Mouse (Mus musculus) heart, postnatal 4 days (tissue): ENCODE results near the gene Mcidas. TPM values are rescaled to one million over a fixed set of nuclear protein-coding genes. Genes with fewer than 3 reads are reported as not detected.

Experiments used
- DNase-seq: peaks from one replicate; pipeline ENCODE4 v3.0.0; 2021
- total RNA-seq, 2 experiments: library from RNA; stranded (reverse); gene quantifications; 2 replicates each; pipeline ENCODE4 v1.2.3; 2021

Mcidas gene
- not detected for total RNA-seq

DNA sequence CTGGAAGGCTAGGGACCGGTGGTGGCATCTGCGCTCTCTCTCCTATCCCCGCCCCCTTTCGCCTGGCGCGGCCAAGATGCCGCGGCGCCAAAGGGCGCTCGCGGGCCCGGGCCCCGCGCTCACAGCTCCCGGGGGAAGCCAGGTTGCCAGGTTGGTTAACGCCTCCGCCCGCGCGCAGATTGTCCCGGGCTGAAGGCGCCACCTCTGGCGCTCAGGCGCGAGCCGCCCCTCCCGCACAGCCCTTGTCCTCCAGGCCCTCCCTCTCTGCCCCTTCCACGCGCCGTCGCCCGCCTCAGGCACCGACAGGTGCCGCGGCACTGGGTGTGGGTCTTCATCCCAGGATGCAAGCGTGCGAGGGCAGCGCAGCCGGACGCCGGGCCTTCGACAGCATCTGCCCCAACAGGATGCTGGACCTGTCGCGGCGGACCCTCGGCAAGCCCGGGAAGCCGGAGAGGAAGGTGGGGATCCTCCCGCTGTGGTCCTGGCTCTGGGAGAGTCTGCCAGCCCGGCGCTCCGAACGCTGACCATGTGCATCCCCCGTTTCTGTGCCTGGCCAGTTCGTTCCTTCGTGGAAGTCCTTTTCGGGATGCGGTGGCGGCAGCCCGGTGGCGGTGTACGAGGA lies at the start of gene Mcidas:
Mcidas (plus strand) TSS at position 315 of the 622 bp plus-strand sequence.
- DNase-seq, result peak; percentile 13

DNA sequence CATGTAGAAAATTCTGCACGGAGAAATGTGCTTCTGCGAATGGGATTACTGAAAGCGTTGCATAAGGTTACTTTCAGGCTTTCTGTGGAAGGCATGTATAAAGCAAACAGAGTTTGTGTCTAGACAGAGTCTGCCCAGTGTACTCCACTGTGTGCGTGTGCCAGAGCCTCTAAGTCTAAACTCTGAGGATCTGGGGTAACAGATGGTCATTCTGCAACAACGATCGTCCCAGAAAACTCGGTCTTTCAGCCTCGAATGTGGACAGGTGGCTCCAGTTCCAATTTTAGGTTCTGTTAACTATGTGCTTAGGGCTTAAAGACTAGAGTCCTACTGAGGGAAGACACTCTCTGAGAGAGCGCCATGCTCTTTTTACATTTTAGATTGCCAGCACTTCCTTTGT lies 48.3 kb upstream of the Mcidas start:
- DNase-seq, result no peak

DNA sequence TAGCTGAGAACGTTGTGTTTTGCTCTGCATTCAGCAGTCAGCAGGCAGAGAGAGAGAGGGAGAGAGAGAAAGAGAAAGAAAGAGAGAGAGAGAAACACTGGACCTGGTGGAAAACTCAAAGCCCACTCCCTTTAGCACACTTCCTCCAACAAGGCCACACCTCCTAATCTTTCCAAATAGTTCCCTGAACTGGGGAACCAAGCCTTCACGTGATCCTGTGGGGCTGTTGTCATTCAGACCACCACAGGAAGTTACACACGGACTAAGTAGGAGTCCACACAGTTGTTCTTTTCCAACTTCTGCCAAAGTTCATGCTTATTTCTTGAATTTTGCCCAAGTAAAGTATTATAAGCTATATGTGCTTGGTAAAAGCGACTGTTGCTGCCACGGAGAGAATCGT lies 47.7 kb upstream of the Mcidas start:
- no peak for DNase-seq

DNA sequence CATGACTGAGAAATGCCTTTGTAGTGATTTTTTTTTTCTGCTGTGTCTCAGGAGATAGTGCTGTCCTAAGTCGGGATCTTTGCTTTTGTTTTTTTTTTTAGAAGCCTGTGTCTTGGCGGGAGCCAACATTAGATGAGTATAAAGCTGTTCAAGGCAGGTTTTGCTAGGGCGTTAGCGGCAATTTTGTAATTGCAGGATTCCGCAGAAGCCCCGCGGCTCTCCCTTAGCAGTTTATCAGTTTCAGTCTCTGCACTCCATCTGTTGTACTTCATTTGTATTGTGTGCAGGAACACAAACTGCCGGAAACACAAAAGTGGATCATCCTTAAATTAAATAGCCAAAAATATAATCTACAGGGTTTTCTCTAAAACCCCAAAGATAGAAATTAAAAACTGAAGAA lies 39.6 kb upstream of the Mcidas start:
- DNase-seq, result no peak

GRCm38 (mm10) chr13:112963081-112963480 lies 30.6 kb upstream of the Mcidas start:
- DNase-seq, result no peak

GRCm38 (mm10) chr13:112964421-112964820 lies 29.2 kb upstream of the Mcidas start:
- DNase-seq, result no peak

- DNase-seq, result no peak
Observed at GRCm38 (mm10) chr13:112967267-112967666, 26.4 kb upstream of the Mcidas start.

- no peak for DNase-seq
Observed at GRCm38 (mm10) chr13:112976720-112977119, 16.9 kb upstream of the Mcidas start.

- DNase-seq, result no peak
Observed at GRCm38 (mm10) chr13:112985605-112986450, 7.8 kb upstream of the Mcidas start.

- DNase-seq, result no peak
Observed at GRCm38 (mm10) chr13:112986451-112986950, 7.1 kb upstream of the Mcidas start.

DNA sequence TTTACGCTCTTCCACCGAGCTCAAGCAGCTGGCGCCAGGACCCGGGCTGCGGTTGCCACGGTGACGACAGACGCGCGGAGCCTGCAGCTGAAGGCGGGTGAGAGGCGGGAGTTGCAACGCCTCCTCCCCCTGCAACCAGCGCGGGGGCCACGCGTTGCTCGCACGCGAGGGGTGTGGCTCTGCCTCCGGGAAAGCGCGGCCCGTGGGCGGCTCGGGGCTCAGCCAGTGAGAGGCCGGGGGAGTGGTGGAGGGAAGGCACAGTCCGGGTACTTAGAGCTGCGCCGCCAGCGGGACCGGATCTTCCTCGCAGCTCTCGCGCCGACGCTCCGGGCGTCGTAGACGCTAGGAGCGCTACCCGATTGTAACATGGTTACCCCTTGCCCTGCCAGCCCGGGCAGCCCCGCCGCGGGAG lies 6.1 kb upstream of the Mcidas start, which contains the start of gene Ccno:
Ccno (plus strand) TSS at position 271 of the 412 bp plus-strand sequence.
- peak; percentile 93 for DNase-seq

DNA sequence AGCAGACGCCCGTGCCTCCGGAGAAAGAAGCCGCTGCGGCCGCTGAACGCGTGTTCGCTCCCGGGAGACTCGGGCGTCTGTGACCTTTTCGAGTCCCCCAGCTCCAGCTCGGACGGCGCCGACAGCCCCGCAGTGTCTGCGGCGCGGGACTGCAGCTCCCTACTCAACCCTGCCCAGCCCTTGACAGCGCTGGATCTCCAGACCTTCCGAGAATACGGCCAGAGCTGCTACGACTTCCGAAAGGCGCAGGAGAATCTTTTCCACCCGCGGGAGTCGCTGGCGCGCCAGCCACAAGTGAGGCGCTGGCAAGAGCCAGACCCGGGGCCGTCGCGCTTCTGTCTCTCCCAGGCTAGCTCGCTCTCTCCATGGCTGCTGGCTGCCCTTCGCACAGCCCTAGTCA lies 5.7 kb upstream of the Mcidas start:
- no peak for DNase-seq

GRCm38 (mm10) chr13:112988866-112989265 lies 4.8 kb upstream of the Mcidas start:
- DNase-seq, result no peak

GRCm38 (mm10) chr13:112989541-112989940 lies 4.1 kb upstream of the Mcidas start:
- peak; percentile 25 for DNase-seq

GRCm38 (mm10) chr13:112990346-112990745 lies 3.3 kb upstream of the Mcidas start:
- no peak for DNase-seq

GRCm38 (mm10) chr13:112994191-112994590 lies 546 bp downstream of the Mcidas start:
- peak; percentile 59 for DNase-seq

DNA sequence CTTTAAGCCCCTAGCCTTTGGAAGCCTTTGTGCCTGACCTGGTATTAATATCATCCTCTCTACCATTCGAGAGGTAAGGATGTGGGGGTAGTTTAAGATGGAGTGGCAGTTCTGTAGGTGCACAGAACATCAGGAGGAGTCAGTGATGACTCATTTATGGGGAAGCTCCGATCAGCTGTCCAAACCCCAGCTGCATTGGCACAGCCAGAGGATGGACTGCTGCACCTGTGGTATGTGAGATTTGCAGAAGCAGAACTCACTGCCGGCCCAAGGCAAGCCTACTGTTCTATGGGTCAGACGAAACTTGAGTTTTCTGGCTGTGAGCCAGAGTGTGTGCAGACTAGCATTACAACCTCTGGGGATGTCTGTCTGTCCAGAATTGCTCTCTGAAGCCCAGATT lies 2.8 kb downstream of the Mcidas start:
- DNase-seq, result no peak

DNA sequence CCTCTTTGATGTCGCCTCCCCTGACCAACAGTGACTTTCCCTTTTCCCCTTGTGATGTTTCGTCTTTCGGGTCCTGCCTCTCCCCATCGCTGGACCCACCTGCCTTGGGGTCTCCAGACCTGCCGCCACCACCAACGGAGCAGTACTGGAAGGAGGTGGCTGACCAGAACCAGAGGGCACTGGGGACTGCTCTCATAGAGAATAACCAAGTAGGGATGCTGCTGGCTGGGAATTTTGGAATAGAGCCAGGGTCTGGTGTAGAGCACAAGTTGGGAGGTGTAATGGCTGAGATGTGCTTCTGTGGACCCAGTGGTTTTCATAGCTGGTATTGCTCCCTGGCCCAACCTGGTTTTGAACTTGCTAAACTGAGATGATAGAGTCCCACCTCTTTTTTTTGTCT lies 3.7 kb downstream of the Mcidas start:
- no peak for DNase-seq

- DNase-seq, result peak; percentile 16
Observed at GRCm38 (mm10) chr13:112998427-112999201, 5.0 kb downstream of the Mcidas start.

DNA sequence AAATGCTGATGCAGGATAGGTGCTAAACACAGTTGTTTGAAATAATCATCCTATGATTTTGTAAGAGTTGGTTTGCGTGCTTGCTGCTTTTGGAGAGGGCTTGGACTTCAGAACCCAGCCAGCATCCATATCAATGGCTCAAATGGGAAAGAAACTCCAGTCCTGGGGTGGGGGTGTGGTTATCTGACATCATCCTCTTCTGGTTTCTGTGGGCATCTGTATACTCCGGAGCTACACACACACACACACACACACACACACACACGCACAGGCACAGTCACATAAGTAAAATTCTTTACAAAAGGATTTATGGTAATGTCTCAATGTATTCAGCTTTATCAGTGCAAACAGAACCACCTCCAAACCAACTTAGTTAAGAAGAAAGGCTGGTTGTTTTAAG lies 6.4 kb downstream of the Mcidas start:
- no peak for DNase-seq

DNA sequence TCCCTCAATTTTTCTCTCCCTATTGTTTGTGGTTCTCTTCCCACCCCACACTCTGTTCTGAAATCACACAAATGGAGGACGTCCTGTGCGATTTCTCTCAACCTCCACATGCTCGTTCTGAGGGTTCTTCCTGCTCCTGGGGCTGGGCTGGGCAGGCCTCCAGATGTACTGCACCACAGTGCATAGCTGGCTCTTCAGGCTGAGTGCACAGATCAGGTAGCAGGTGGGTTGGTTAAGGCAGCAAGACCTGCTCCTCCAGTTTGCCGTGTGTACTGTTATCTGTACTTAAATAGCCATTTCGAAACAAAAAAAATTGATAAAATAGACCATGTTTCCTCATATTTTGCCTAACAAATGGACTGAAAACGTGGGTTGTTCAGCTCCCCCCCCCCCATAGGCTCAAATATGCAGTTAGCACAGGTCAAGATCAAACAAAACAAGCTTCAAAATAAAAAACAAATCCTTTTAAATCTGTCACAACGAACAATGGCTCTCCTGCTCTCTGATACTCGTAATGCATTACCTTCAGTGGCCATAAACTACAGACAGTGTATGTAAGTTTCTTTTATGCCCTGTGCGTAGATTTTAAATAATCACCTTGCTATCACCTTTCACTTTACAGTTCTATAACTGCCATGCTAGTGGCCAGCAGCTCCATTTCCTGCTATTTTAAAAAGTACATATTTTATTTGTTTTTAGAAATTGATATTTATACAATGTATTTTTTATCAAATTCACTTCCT lies 7.1 kb downstream of the Mcidas start:
- no peak for DNase-seq

DNA sequence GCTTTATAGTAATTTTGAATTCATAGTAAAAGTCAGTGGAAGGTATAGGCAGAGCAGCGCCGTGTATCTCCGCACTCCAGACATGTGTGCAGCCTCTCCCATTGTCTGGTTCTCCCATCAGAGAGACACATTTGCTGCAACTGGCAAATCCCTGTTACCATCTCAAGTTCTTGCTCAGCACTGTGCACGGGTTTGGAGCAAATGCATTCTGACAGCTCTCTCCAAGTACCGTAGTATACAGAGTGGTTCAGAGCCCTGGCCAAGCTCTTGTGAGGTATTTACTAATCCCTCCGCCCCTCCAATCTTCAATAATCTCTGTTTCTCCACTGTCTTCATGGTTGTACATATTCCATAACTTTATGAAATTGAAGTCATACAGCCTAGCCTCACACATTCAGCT lies 19.0 kb downstream of the Mcidas start:
- DNase-seq, result no peak
